Comparison of ENCODE assay signal across 7 mouse cellular contexts in genomic region chr7:81571108-81571940, GRCm38 (mm10). TPM values are rescaled to one million over a fixed set of nuclear protein-coding genes. Genes with fewer than 3 reads are reported as not detected.
A peak's percentile ranks its signal among the peaks of the same experiment; 100 is the strongest.
DNase-seq lines count a peak whose midpoint lies in the region; ATAC-seq lines count a peak whose summit lies in the region.

Gene Whamm, plus strand, starts transcription at chr7:81571266.

- intact Hi-C loops in gastrocnemius, postnatal 36 days (cut with DNase I): no loop called here
- intact Hi-C loops in left cerebral cortex, postnatal 25 days (cut with DNase I): loop anchor here (2.0 to 10.0 kb wide), 5 partner anchors 49 to 407 kb away; partner anchors contain the start of genes Ap3b2, Cpeb1 and Rps17

- under 1% methylated on average over 92 of the region's 96 CpGs for WGBS in intestine, embryonic 15.5 days
- under 1% methylated on average over 96 of the region's 96 CpGs for WGBS in midbrain, embryonic 10.5 days

- H3K36me3 ChIP-seq in intestine, embryonic 15.5 days: 0 out of 2 replicates have a peak, but pooled peaks cover 4% of the 10 kb centered on the region
- peaks cover 10% of the 10 kb centered on the region for H3K36me3 ChIP-seq in midbrain, embryonic 10.5 days

- H3K4me1 ChIP-seq in intestine, embryonic 15.5 days (replicated peaks): peaks cover 6% of the 10 kb centered on the region; the same call in 1 of the 2 replicates
- H3K4me1 ChIP-seq in midbrain, embryonic 10.5 days: peaks cover 15% of the 10 kb centered on the region

- H3K27me3 ChIP-seq in intestine, embryonic 15.5 days (replicated peaks): no peaks in the 10 kb centered on the region
- no peaks in the 10 kb centered on the region for H3K27me3 ChIP-seq in midbrain, embryonic 10.5 days (ENCODE audit: low read depth, poor library complexity, severe bottlenecking)

- peak within 1 kb of the TSS; percentile 81 for H3K4me2 ChIP-seq in intestine, embryonic 15.5 days (replicated peaks)

- peak within 1 kb of the TSS; percentile 98 for H3K4me3 ChIP-seq in intestine, embryonic 15.5 days (replicated peaks)
- peak within 1 kb of the TSS; percentile 65 for H3K4me3 ChIP-seq in midbrain, embryonic 10.5 days

- H3K9ac ChIP-seq in intestine, embryonic 15.5 days: peak within 1 kb of the TSS; percentile 92

- peak within 1 kb of the TSS; percentile 98 for H3K27ac ChIP-seq in intestine, embryonic 15.5 days
- H3K27ac ChIP-seq in midbrain, embryonic 10.5 days (replicated peaks): peak within 1 kb of the TSS; percentile 89

- ATAC-seq in intestine, embryonic 15.5 days: peak; percentile 99

- DNase-seq in adrenal gland, adult 2 months: peak; percentile 96
- peak; percentile 85 for DNase-seq in embryo, embryonic 11.5 days (ENCODE audit: low read depth, low spot score)
- peak; percentile 84 to 86 for DNase-seq in gastrocnemius, postnatal 36 days
- DNase-seq in left cerebral cortex, postnatal 25 days (ENCODE audit: low spot score in 2 of 2): peak; percentile 93 to 97
- DNase-seq in midbrain, embryonic 10.5 days (ENCODE audit: low spot score): peak; percentile 93
- peak; percentile 80 for DNase-seq in right cerebral cortex, postnatal 4 days

- no peaks in the 10 kb centered on the region for H3K9me3 ChIP-seq in intestine, embryonic 15.5 days
- no peaks in the 10 kb centered on the region for H3K9me3 ChIP-seq in midbrain, embryonic 10.5 days (replicated peaks)

RNA-seq across cellular contexts. Expression of gene Whamm, which starts in this region (rescaled TPM):
- total RNA-seq in adrenal gland, adult 2 months (2021): 10 to 100 TPM; 16.7 to 21.7 TPM
- 48.7 and 57.5 TPM in 2 replicates for polyA plus RNA-seq in adrenal gland, adult 2 months (2012; rRNA removed)
- total RNA-seq in gastrocnemius, postnatal 36 days (2021): 1 to 10 TPM; 7.1 to 7.7 TPM
- 5.9 and 6.3 TPM in 2 replicates for polyA plus RNA-seq in intestine, embryonic 15.5 days (2015; fragmentation: Nextera tagmentation; extraction: Ambion mirVana)
- total RNA-seq in left cerebral cortex, postnatal 25 days (2021): 10 to 100 TPM; 13.7 to 15.8 TPM
- 2.6 and 3.1 TPM in 2 replicates for polyA plus RNA-seq in midbrain, embryonic 10.5 days (2016; fragmentation: Nextera tagmentation; extraction: Ambion mirVana)

Comparison
In these comparisons a context has a peak if more than half of its experiments do, and no peak if none do; other contexts are left out.
1. Peak in every context shown above with its lines: DNase-seq, ATAC-seq, H3K4me3 ChIP-seq and H3K27ac ChIP-seq.